Mouse (Mus musculus): ENCODE data around the gene Pex11g. TPM values are rescaled to one million over a fixed set of nuclear protein-coding genes. Genes with fewer than 3 reads are reported as not detected.
A peak's percentile ranks its signal among the peaks of the same experiment; 100 is the strongest.

Gene Pex11g
- polyA plus RNA-seq (2016; fragmentation: Nextera tagmentation; extraction: Ambion mirVana) = 3.4 and 4.2 TPM in 2 replicates

- H3K36me3 ChIP-seq = no peaks in the 10 kb centered on the region
- H3K4me3 ChIP-seq = peak within 1 kb of the TSS; percentile 38
- no peaks in the 10 kb centered on the region for H3K27me3 ChIP-seq (replicated peaks)
- peak within 1 kb of the TSS; percentile 64 for H3K4me2 ChIP-seq (replicated peaks)
- WGBS = 9% methylated on average over 32 of the region's 32 CpGs
- H3K9ac ChIP-seq = peak within 1 kb of the TSS; percentile 58
- H3K4me1 ChIP-seq = peaks cover 5% of the 10 kb centered on the region; the same call in 1 of the 2 replicates
- H3K9me3 ChIP-seq = no peaks in the 10 kb centered on the region
- ATAC-seq (ENCODE audit: low FRiP score, low read depth) = peak; percentile 89
- H3K27ac ChIP-seq = peak within 1 kb of the TSS; percentile 60; the same call in 1 of the 2 replicates
These were observed at the start of gene Pex11g for GRCm38 (mm10) chr8:3467006-3467885. Pex11g (minus strand) TSS chr8:3467680.

GRCm38 (mm10) chr8:3517117-3517495 is 49.6 kb upstream of the Pex11g start:
- Histone ChIP-seq H3K4me3 (peak overlapping the region; percentile 56), H3K9ac (0 out of 2 replicates have a peak overlapping the region, but pooled peaks have one; percentile 14), H3K9me3 (no peaks in the 10 kb centered on the region), H3K4me2 (replicated peaks) (peak overlapping the region; percentile 94), H3K27ac (no peak overlapping the region), H3K4me1 (peaks cover 3% of the 10 kb centered on the region), H3K36me3 (peaks cover 32% of the 10 kb centered on the region), H3K27me3 (replicated peaks) (no peaks in the 10 kb centered on the region)
- WGBS = 10% methylated on average over 16 of the region's 16 CpGs
- ATAC-seq (ENCODE audit: low FRiP score, low read depth) = no peak

GRCm38 (mm10) chr8:3516450-3517116 is 49.1 kb upstream of the Pex11g start:
- H3K9me3 ChIP-seq = no peaks in the 10 kb centered on the region
- peak; percentile 87 for ATAC-seq (ENCODE audit: low FRiP score, low read depth)
- peaks cover 31% of the 10 kb centered on the region for H3K36me3 ChIP-seq
- H3K9ac ChIP-seq = peak overlapping the region; percentile 60
- no peak overlapping the region for H3K27ac ChIP-seq
- peaks cover 3% of the 10 kb centered on the region for H3K4me1 ChIP-seq
- WGBS = 2% methylated on average over 36 of the region's 36 CpGs
- H3K27me3 ChIP-seq (replicated peaks) = no peaks in the 10 kb centered on the region
- peak overlapping the region; percentile 94 for H3K4me2 ChIP-seq (replicated peaks)
- H3K4me3 ChIP-seq = peak overlapping the region; percentile 56

GRCm38 (mm10) chr8:3515771-3516417 is 48.4 kb upstream of the Pex11g start:
- Histone ChIP-seq H3K4me1 (peaks cover 3% of the 10 kb centered on the region), H3K27ac (no peak overlapping the region), H3K36me3 (peaks cover 31% of the 10 kb centered on the region), H3K9me3 (no peaks in the 10 kb centered on the region), H3K9ac (peak overlapping the region; percentile 60), H3K27me3 (replicated peaks) (no peaks in the 10 kb centered on the region), H3K4me3 (peak overlapping the region; percentile 56), H3K4me2 (replicated peaks) (peak overlapping the region; percentile 94)
- under 1% methylated on average over 25 of the region's 25 CpGs for WGBS
- ATAC-seq (ENCODE audit: low FRiP score, low read depth) = peak; percentile 46

- Histone ChIP-seq H3K4me3 (peak within 1 kb of the TSS; percentile 56), H3K4me2 (replicated peaks) (peak within 1 kb of the TSS; percentile 94), H3K27ac (no peak within 1 kb of the TSS), H3K27me3 (replicated peaks) (no peaks in the 10 kb centered on the region), H3K36me3 (peaks cover 37% of the 10 kb centered on the region), H3K9me3 (no peaks in the 10 kb centered on the region), H3K9ac (peak within 1 kb of the TSS; percentile 60), H3K4me1 (peaks cover 3% of the 10 kb centered on the region)
- whole genome bisulfite sequencing = under 1% methylated on average over 25 of the region's 25 CpGs
- ATAC-seq (ENCODE audit: low FRiP score, low read depth) = peak; percentile 64
These were observed 47.8 kb upstream of the Pex11g start, which contains the start of gene Pnpla6 for GRCm38 (mm10) chr8:3515260-3515671. Pnpla6 (plus strand) TSS chr8:3515384.

GRCm38 (mm10) chr8:3514681-3515247 is 47.3 kb upstream of the Pex11g start:
- H3K4me3 ChIP-seq = peak overlapping the region; percentile 56
- H3K27me3 ChIP-seq (replicated peaks) = no peaks in the 10 kb centered on the region
- ATAC-seq (ENCODE audit: low FRiP score, low read depth) = no peak
- H3K27ac ChIP-seq = no peak overlapping the region
- H3K4me2 ChIP-seq (replicated peaks) = peak overlapping the region; percentile 94
- WGBS = 35% methylated on average over 13 of the region's 13 CpGs
- H3K4me1 ChIP-seq = peaks cover 3% of the 10 kb centered on the region
- 0 out of 2 replicates have a peak overlapping the region, but pooled peaks have one; percentile 26 for H3K9ac ChIP-seq
- no peaks in the 10 kb centered on the region for H3K9me3 ChIP-seq
- peaks cover 42% of the 10 kb centered on the region for H3K36me3 ChIP-seq

GRCm38 (mm10) chr8:3507979-3508754 is 40.7 kb upstream of the Pex11g start:
- no peak for ATAC-seq (ENCODE audit: low FRiP score, low read depth)
- no peak overlapping the region for H3K9ac ChIP-seq
- H3K9me3 ChIP-seq = no peaks in the 10 kb centered on the region
- no peak overlapping the region for H3K4me2 ChIP-seq (replicated peaks)
- H3K4me3 ChIP-seq = no peak overlapping the region
- H3K27ac ChIP-seq = no peak overlapping the region
- no peaks in the 10 kb centered on the region for H3K4me1 ChIP-seq
- WGBS = 87% methylated on average over 6 of the region's 6 CpGs
- peaks cover 71% of the 10 kb centered on the region for H3K36me3 ChIP-seq
- no peaks in the 10 kb centered on the region for H3K27me3 ChIP-seq (replicated peaks)

- H3K4me1 ChIP-seq = peaks cover 9% of the 10 kb centered on the region
- peak overlapping the region; percentile 17; the same call in 1 of the 2 replicates for H3K9ac ChIP-seq
- no peak overlapping the region for H3K27ac ChIP-seq
- WGBS = 69% methylated on average over 4 of the region's 4 CpGs
- peaks cover 24% of the 10 kb centered on the region for H3K36me3 ChIP-seq
- no peaks in the 10 kb centered on the region for H3K9me3 ChIP-seq
- H3K27me3 ChIP-seq (replicated peaks) = no peaks in the 10 kb centered on the region
- ATAC-seq (ENCODE audit: low FRiP score, low read depth) = no peak
- H3K4me2 ChIP-seq (replicated peaks) = no peak overlapping the region
- no peak overlapping the region for H3K4me3 ChIP-seq
These were observed 34.7 kb upstream of the Pex11g start for GRCm38 (mm10) chr8:3502217-3502616.

- H3K9me3 ChIP-seq = peaks cover 11% of the 10 kb centered on the region; the same call in 1 of the 2 replicates
- H3K4me3 ChIP-seq = peak within 1 kb of the TSS; percentile 76
- peak; percentile 93 for ATAC-seq (ENCODE audit: low FRiP score, low read depth)
- under 1% methylated on average over 70 of the region's 70 CpGs for WGBS
- no peaks in the 10 kb centered on the region for H3K27me3 ChIP-seq (replicated peaks)
- peaks cover 9% of the 10 kb centered on the region for H3K4me1 ChIP-seq
- H3K36me3 ChIP-seq = peaks cover 24% of the 10 kb centered on the region
- peak within 1 kb of the TSS; percentile 82 for H3K4me2 ChIP-seq (replicated peaks)
- H3K9ac ChIP-seq = peak within 1 kb of the TSS; percentile 76
- H3K27ac ChIP-seq = peak within 1 kb of the TSS; percentile 54
These were observed 33.0 kb upstream of the Pex11g start, which contains the start of gene Mcoln1 for GRCm38 (mm10) chr8:3500235-3501090. Mcoln1 (plus strand) TSS chr8:3500457.

GRCm38 (mm10) chr8:3499751-3500150 is 32.3 kb upstream of the Pex11g start:
- Histone ChIP-seq H3K4me1 (peaks cover 10% of the 10 kb centered on the region), H3K27me3 (replicated peaks) (no peaks in the 10 kb centered on the region), H3K9ac (peak overlapping the region; percentile 59), H3K36me3 (peaks cover 31% of the 10 kb centered on the region), H3K27ac (peak overlapping the region; percentile 54), H3K4me3 (peak overlapping the region; percentile 76), H3K9me3 (peaks cover 16% of the 10 kb centered on the region; the same call in 1 of the 2 replicates), H3K4me2 (replicated peaks) (peak overlapping the region; percentile 82)
- WGBS = 6% methylated on average over 8 of the region's 8 CpGs
- peak; percentile 14 for ATAC-seq (ENCODE audit: low FRiP score, low read depth)
